Mouse (Mus musculus) inflammation-experienced regulatory T-cells, adult 6 months (primary cell): ENCODE results near the gene Pga5. TPM values are rescaled to one million over a fixed set of nuclear protein-coding genes. Genes with fewer than 3 reads are reported as not detected.

Experiments
- ATAC-seq: one replicate; pipeline ENCODE4 v1.8.0; 2017
- polyA plus RNA-seq, 3 experiments: library from polyadenylated mRNA; unstranded; fragments of 100-300 nt; shearing (Covaris generic); gene quantifications; one replicate each; pipeline ENCODE4 v1.2.1; 2017

Pga5 gene
- polyA plus RNA-seq, 3 experiments from 2014 or later, result not detected

DNA sequence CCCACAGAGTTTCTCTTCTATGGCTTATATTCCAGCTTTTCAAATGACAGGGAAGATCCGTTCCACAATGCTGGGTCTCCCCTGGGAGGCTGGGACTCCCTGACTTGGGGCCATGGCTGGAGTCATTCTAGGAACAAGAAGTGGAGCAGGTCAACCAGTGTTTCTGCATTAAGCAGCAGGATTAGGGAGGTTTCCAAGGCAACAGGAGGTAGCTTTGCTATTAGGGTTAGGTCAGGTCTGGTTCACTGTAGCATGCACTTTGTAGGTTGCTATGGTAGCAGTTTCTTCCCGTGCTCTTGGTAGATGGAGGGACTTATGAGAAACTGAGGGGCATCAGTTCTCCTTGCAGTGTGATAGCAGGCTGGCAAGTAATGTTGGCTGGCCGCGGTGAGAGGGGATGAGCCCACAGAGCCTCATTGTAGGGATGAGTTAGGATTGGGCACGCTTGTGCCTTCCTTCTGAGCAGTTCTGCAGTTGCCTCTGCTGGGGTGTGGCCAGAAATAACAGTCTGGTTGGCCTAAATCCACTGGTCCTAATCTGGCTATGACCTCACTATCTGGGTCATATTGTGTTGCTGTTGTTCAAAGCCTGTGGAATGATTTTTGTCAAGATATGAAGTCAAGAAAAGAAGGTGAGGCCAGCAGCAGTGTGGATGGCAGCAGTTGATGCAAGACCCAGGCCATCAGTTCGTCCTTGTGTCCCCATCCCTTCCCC is 23.3 kb upstream of the Pga5 start:
- ATAC-seq, result no peak

DNA sequence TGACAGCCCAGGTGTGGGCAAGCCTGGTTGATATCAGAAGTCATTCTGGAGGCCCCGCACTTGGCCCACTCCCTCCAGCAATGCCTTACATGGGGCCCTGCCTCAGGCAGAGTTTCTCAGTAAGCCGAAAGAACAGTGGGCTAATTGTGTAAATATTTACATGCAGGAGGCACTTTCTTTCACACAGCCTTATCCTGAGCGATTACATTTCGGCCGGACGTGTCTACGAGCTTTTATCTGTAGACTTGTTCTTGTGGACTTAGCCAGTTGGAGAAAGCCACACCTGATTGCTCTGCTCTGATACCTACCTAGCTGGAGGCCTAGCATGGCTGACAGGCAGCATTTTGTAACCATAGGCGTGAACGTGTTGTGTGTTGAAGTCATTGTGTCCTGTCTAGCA is 22.0 kb upstream of the Pga5 start:
- no peak for ATAC-seq

DNA sequence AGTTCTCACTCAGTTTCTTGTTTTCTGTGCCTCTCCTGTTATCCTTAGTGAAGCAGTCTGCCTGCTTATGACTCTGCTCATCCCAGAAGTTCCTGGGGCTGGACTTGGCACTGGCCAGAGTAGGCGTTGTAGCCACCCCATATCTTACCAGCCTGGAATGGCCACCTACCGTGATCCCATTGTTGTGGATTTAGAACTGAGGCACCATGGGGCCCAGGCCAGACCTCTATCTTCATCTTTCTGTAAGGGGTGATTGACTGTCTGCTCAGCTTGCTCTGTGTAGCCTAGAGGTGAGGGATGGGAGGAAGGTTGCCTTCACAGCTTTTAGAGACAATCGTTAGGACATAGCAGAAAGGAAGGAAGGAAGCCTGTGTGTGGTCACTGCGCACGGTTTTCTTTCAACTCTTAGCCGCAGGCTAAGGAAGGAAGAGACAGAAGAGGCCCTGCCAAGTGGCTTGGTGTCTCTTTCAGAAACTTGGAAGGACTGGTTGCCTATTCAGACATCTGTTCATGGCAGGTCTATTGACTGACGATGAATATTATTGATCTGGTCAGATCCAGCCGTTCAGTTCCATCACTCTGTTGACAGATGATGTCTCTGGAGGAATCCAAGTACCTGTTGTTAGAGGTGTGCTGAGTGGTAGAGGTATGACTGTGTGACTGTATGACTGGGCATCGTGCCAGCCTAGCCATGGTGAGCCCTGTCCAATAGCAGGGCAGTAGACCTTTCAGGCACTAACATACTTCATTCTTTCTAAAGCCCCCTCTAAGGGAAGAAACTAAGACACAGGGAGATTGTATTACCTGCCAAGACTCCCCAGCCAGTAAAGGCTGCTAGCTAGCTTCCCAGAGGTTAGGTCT is 20.5 kb upstream of the Pga5 start:
- ATAC-seq, result no peak

DNA sequence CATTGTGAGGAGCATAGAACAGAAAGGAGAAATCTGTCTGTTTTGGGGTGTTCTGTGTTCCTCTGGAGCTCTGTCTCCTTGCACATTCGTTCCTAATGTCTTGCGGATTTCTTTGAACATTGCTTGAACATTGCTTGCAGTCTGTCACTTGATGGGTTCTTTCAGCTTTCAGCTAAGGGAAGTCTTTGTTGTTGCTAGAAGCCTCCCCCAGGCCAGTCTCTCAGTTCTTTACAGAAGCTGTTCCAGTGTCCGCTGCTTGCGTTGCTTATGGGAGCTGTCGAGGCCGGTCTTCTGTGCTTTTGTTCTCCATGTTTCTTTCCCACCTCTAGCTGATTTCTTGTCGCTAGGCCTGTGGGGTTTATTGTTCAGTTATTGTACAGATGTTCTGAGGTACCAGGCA is 17.9 kb upstream of the Pga5 start:
- no peak for ATAC-seq

- no peak for ATAC-seq
Measured at GRCm38 (mm10) chr19:10693926-10694682, 16.2 kb upstream of the Pga5 start.

- ATAC-seq, result no peak
Measured at GRCm38 (mm10) chr19:10692361-10692760, 14.5 kb upstream of the Pga5 start.

DNA sequence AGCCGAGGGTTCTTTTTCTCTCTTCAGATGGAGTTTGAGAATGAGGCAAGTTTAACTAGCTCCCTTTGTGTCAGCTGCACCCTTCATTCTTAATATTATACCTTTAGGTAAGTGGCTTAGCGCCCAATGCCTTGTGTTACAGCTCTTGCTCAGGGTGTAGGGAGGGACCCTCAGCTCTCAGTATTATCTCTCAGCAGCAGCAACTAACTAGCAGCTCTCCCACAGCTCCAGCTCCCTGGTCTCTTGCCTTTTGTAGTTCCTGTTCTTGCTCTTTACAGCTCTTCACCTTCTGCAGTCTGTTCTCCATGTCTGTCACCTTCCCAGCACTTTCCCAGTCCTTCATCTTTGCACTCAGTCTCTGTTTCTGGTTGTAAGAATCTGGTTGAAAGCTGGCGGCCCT is 13.8 kb upstream of the Pga5 start:
- ATAC-seq, result no peak

GRCm38 (mm10) chr19:10691121-10691520 is 13.2 kb upstream of the Pga5 start:
- ATAC-seq, result no peak

GRCm38 (mm10) chr19:10690336-10690735 is 12.5 kb upstream of the Pga5 start:
- ATAC-seq, result no peak

DNA sequence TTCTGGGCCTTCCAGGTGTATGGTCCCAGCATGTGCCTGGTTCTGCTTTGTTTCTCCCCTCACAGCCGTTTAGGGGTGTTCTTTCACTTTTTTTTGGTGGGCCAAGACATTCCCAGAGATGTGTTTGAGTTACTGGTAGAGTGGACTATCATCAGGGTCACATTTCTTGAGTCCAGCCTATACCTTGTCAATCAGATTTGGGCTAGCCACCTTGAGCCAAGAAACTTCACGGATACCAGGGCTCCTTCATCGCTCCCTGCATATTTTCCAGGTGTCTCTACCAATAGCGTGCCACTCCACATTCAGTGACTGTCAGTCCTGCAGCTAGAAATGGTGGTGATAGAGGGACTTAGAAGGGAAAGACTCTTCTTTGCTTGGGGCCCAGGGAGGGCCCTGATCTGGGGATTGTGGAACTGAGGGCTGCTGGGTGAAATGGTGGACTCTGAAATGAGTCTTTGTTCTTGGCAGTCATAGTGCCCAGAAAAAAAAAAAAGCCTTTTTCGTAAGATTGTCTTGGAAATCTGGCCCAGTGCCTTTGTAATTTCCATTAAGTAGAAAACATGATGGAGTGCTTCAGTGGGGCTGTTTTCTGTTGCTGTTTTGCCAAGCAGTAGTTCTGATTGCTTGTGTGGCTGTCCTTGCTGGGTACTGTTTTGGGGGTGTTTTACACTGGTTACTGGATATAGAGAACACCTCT is 11.7 kb upstream of the Pga5 start:
- ATAC-seq, result no peak

DNA sequence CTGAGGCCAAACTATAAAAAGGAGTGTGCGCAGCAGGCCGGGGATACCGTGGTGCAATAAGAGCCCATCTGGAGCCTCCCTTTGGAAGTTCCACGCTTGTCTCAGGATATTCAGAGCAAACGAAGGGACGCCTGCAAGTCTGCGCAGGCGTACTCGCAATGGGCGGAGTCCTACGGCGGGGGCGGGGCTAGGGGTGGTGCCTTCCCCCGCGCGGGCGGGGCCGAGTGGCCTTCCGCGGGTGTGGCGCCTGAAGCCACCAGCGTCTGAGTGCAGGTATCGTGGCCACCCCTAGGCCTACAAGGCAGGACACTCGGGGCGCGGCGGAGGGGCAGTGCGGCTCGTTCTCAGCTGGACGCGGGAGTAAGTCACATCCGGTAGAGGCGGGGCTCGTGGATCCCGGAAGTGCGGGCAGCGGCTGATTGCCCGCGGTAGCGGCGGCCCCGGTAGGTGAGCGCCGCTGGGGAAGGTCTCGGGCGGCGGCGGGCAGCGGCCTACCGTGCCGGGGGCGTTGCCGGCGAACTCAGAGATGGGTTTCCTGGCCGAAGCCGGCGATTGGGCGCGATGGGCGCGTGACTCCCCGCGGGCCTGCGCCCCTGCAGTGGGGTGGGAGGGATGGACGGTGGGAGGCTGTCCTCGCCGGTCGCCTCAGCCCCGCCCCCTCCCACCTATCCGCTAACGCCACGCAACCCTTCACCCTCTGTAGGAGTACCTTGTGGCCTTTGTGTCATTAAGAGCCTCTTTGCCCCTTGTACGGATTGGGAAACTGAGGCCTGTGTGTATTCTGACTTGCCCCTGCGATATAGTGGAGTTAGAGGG is 10.9 kb upstream of the Pga5 start, which contains the start of gene Vps37c:
TSS of gene Vps37c (plus strand) at position 199 of the 816 bp plus-strand sequence.
- ATAC-seq, result peak; percentile 80

- ATAC-seq, result no peak
Measured at GRCm38 (mm10) chr19:10685727-10686126, 7.9 kb upstream of the Pga5 start.

- ATAC-seq, result no peak
Measured at GRCm38 (mm10) chr19:10685081-10685480, 7.2 kb upstream of the Pga5 start.

DNA sequence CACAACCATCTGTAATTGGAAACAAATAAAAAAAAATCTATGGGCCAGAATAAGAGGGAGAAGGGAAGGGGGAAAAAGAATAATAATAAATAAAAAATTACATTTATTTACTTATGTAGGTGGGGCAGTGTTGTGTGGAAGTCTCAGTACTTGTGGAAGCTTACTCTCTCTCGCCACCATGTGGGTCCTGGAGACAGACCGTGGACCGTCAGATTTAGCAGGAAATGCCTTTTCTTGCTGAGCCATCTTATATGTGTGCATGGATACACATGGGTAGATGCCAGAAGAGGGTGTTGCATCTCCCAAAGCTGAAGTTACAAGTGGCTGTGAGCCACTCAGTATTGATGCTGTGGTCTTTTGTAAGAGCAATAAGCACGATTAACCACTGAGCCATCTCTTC is 3.7 kb upstream of the Pga5 start:
- no peak for ATAC-seq

DNA sequence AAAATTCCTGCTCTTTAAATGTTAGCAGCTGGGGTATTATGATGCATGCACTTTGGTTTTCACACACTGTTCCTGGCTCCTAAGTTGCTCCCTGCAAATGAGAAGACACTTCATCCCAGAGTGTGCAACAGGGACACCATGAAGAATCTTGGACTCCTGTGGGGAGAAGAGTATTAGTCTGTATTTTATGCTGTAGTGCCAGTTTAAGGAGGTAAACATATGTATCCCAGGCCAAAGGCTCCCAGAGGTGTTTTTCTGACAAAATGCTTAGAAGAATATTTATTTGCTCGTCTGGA is 849 bp upstream of the Pga5 start:
- no peak for ATAC-seq

DNA sequence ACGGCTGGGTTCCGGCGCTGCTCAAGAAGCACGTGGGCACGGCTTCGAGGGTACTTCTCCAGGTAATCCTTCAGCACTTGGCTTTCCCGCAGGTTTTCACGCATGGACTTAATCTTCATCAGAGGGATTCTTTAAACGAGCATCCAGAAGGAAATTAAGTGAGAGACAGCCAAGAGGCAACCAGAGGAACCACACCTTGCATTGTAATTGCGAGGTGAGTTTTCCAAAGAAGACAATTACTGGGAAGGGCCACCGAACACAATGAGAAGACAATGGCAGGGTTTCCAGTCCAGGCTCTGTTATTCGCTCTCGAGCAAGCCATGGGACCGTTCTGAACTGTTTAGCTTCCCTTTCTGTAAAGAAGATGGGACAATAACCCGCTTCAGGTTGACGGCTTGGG is 1.2 kb downstream of the Pga5 start:
- no peak for ATAC-seq

DNA sequence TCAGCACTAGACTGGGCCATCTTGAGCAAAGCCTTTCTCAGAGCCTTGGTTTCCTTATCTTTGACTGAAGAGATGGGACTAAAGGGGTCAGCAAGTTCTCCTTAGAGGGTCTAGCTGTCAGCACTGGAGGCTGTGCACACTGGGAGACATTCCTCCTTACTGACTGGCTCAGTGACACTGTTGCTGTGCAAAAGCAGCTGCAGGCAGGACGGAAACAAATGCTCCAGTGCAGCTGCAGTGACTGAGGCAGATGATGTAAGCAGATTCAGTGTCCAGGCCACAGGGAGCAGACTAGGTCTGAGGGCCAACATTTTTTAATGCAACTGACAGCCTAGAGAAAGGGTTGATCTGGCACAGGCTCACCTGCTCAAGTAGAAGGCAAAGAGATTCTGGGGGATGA is 4.6 kb downstream of the Pga5 start:
- no peak for ATAC-seq

DNA sequence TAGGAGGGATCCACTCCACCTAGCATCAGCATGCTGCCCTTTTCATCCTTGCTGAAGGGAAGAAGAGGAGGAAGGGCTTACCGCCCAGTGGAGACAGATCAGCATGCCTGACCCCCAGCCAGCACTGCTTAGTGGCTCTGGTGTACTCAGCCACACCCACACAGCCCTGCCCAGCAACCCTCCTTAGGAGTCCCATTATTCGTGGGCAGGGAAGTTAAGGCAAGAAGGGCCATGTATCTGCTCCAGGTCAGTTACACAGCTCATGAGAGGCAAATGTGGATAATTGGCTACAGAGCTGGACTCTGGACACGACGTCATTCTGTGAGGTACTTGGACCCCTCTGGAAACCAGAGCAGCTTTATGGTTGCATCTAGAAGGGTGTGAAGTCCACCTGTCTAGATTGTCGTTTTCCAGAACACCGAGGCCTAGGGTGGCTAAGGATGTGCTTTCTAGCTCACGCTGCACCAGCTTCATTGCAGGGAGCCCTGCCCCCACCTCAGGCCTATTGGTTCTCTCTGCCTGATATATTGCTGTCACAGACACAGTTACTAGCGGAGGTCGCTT is 5.9 kb downstream of the Pga5 start:
- ATAC-seq, result no peak

DNA sequence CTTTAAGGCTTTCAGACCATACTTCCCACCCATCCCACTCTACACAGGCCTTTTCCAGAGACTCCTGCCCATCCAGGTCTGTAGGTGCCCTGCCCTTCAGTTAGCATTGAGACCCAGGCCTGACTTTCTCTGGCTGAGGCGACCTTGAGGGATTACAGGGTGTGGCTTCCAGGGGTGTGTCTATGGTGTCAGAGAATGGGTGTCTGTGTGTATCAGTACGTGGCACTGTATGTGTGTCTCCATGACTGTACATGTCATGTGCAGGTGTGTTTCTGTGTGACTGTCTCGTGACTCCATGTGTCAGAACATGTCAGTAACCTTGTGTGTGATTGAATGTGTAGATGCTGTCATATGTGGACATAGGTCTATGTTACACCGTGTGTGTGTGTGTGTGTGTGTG is 6.6 kb downstream of the Pga5 start:
- ATAC-seq, result no peak

- ATAC-seq, result no peak
Measured at GRCm38 (mm10) chr19:10665499-10665898, 12.4 kb downstream of the Pga5 start.

- ATAC-seq, result no peak
Measured at GRCm38 (mm10) chr19:10665093-10665492, 12.8 kb downstream of the Pga5 start.

DNA sequence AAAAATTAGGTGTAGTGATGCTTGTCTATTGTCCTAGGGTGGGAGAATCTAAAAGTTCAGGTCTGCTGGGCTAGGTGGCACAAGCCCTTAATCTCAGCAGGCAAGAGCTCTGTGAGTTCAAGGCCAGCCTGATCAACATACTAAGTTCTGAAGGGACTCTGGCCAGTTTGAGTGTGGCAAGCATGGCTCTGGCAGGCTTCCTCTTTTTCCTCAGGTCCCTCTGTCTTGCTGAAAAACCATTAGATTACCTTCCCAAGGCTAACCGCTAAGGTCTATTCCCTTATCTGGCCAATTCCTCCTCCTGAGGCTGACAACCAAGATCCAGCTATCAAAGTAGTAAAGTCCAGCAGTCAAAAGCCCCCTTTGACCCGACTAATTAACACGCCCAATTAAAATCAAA is 15.2 kb downstream of the Pga5 start:
- no peak for ATAC-seq
